In genomic region chr11:60004716-60005115, GRCm38 (mm10) we compare ENCODE assay signal across 16 mouse cellular contexts. TPM values are rescaled to one million over a fixed set of nuclear protein-coding genes. Genes with fewer than 3 reads are reported as not detected.
A peak's percentile ranks its signal among the peaks of the same experiment; 100 is the strongest.
DNase-seq lines count a peak whose midpoint lies in the region; ATAC-seq lines count a peak whose summit lies in the region.
"Had no signal": no experiment of that assay in that cellular context is flagged by ENCODE, and none has a peak within 500 bp of the region (broad histone marks: within the 10 kb centered on the region; RNA-seq: fewer than 3 reads in every experiment).

No protein-coding gene starts in this region.

- DNase-seq in frontal cortex, postnatal 10 days (ENCODE audit: low spot score in 2 of 2) = no peak
- DNase-seq in left cerebral cortex, adult 18-20 months (ENCODE audit: low spot score in 2 of 2) = peak; percentile 16 to 34
- no peak for DNase-seq in left cerebral cortex, postnatal 14 days (ENCODE audit: low spot score in 2 of 2)
- peak; percentile 47 for DNase-seq in right cerebral cortex, adult 18-20 months
- DNase-seq in right cerebral cortex, postnatal 10 days (ENCODE audit: low spot score in 2 of 2) = no peak
- DNase-seq in gastrocnemius, postnatal 10 days = no peak
- DNase-seq: adrenal gland, adult 8-10 months; adrenal gland, postnatal 36 days; B cell, adult 2 months; cerebellum, adult 11 months; cerebellum, adult 8-10 months; cerebellum, postnatal 14 days; gastrocnemius, postnatal 25 days had no signal

- peak; percentile 35; the same call in 1 of the 2 replicates for ATAC-seq in frontal cortex, adult (ENCODE audit: low TSS enrichment)
- ATAC-seq: CD4-positive, CD25-positive, alpha-beta regulatory T cell, adult 4 months; forebrain, embryonic 15.5 days had no signal

- intact Hi-C loops in left cerebral cortex, postnatal 14 days (cut with DNase I) = no loop called here

RNA-seq across cellular contexts. Expression of gene Rasd1, which starts 40.0 kb away (rescaled TPM):
- total RNA-seq in left cerebral cortex, adult 18-20 months (2021) = 10 to 100 TPM in 1 of 2 experiments, 1 to 10 TPM in 1; 7.7 to 13.2 TPM
- total RNA-seq in left cerebral cortex, postnatal 14 days (2021) = 1 to 10 TPM; 6.5 to 6.6 TPM
- total RNA-seq in gastrocnemius, postnatal 10 days (2021) = 1 to 10 TPM; 1.5 to 3.0 TPM

RNA-seq across cellular contexts. Expression of gene Pemt, which starts 41.6 kb away (rescaled TPM):
- 1 to 10 TPM; 6.3 to 8.0 TPM for total RNA-seq in left cerebral cortex, adult 18-20 months (2021)
- 1 to 10 TPM; 4.9 to 6.1 TPM for total RNA-seq in left cerebral cortex, postnatal 14 days (2021)
- total RNA-seq in gastrocnemius, postnatal 10 days (2021) = 1 to 10 TPM; 3.0 to 4.0 TPM

RNA-seq across cellular contexts. Expression of gene Med9, which starts 56.7 kb away (rescaled TPM):
- total RNA-seq in left cerebral cortex, adult 18-20 months (2021) = 10 to 100 TPM; 41.8 to 46.7 TPM
- 10 to 100 TPM; 34.0 to 34.2 TPM for total RNA-seq in left cerebral cortex, postnatal 14 days (2021)
- total RNA-seq in gastrocnemius, postnatal 10 days (2021) = 10 to 100 TPM; 17.1 to 18.1 TPM

Comparison
In these comparisons a context has a peak if more than half of its experiments do, and no peak if none do; other contexts are left out.
1. DNase-seq: peak in left cerebral cortex, adult 18-20 months (2 of 2) and right cerebral cortex, adult 18-20 months (single experiment); none in frontal cortex, postnatal 10 days (0 of 2), left cerebral cortex, postnatal 14 days (0 of 2), right cerebral cortex, postnatal 10 days (0 of 2) and gastrocnemius, postnatal 10 days (single experiment).